Mouse (Mus musculus) layer of hippocampus, adult 11-12 months (tissue): ENCODE measurements around the gene Terf2ip.

ENCODE experiments used
- DNase-seq: peaks from one replicate; pipeline ENCODE4 v3.0.0; 2022; ENCODE audit warnings: low spot score

Terf2ip gene

DNA sequence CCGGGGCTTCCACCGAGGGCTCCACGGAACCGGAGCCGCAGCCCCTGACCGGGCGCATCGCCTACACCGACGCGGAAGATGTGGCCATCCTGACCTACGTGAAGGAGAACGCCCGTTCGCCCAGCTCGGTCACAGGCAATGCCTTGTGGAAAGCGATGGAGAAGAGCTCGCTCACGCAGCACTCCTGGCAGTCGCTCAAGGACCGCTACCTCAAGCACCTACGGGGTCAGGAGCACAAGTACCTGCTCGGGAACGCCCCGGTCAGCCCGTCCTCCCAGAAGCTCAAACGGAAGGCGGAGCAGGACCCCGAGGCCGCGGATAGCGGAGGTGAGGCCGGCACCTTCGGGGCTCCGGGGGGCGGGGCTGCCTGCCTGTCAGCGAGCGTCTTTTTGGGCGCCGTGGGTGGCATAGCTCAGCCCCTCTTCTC is 631 bp downstream of the Terf2ip start:
- peak; percentile 35 for DNase-seq

- no peak for DNase-seq
Observed at GRCm38 (mm10) chr8:112014936-112015335, 3.7 kb downstream of the Terf2ip start, which contains the start of gene Gm6793. Gm6793 (minus strand) TSS chr8:112015036.

DNA sequence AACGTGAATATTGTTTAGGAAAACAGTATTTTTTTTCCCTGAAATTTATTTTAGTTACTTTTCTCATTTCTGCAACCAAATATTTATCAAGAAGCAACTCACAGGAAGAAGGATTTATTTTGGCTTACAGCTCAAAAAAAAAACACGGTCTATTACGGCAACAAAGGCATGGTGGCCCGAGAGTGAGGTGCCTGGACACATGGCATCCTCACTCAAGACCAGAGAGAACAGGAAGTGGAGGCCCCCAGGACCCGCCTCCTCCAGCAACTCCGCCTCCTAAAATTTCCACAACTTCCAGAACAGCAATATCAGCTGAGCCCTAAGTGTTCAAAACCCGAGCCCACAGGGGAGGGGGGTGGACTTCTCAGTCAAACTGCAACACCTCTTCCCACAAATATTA is 18.3 kb downstream of the Terf2ip start:
- DNase-seq: no peak

GRCm38 (mm10) chr8:112030663-112031062 is 19.5 kb downstream of the Terf2ip start:
- DNase-seq: no peak

DNA sequence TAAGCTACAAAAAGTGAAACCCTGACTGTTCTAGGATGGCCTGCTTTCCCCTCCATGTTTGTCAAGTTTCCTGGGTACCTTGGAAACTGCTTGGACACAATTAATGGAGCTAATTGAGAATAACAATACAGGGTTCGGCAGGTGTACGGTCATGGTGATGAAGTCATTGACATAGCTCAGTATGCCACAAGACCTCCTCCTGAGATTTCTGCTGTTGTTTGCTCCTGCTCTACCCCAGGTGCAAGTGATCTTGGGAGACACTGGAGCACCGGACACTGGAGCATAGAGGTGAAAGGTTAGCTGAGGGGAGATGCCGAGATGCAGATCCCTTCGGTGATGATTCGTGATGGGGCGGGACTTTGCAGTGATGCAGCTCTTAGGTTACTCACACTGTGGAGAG is 21.9 kb downstream of the Terf2ip start:
- DNase-seq: no peak

GRCm38 (mm10) chr8:112034603-112035002 is 23.4 kb downstream of the Terf2ip start:
- peak; percentile 25 for DNase-seq

DNA sequence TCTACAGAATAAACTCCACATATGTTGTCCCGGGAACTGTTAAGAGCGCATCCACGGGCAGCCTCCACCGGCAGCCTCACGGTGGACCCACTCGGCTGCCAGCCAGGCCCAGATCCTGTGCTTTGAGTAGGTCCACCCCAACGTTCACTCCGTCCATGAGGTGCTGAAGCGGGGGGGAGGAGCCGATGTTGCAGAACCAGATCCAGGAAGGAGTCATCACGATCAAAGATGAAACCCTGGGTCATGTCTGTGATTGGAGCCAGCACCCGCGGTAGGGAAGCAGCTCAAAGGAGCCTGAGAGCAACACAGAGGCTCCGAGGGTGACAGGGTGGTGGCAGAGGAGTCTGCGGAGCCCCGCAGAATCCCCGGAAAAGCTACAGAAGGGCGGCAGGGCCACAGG is 26.3 kb downstream of the Terf2ip start:
- DNase-seq: no peak

DNA sequence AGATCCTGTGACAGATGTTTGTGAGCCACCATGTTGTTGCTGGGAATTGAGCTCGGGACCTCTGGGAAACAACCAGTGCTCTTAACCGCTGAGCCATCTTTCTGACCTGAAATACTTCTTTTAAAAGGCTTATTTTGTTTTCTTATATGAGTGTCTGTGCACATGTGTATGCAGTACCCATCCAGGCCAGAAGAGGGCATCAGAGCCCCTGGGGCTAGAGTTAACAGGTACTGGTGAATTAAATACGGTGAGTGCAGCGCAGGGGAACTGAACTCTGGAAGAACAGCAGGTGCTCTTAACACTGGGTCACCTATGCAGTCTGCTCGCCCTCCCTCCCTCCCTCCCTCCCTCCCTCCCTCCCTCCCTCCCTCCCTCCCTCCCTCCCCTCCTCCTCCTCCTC is 34.0 kb downstream of the Terf2ip start:
- DNase-seq: no peak

DNA sequence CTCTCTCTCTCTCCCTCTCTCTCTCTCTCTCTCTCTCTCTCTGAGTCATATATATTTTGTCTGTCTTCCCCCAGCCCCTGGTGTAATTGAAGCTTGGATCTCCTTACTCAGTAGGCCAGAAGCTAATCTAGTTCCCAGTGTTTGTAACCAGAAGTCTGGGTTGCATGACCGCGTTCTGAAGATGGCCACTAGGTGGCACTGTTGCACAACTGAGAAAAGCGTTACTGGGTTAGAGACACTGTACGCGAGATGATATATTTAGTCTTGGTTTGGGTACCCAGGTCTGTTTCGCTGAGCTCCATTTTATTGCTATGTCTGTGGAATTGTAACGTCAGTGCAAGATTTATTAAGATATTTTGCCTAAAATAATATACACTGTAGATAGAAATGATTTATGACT is 34.7 kb downstream of the Terf2ip start:
- peak; percentile 86 for DNase-seq

DNA sequence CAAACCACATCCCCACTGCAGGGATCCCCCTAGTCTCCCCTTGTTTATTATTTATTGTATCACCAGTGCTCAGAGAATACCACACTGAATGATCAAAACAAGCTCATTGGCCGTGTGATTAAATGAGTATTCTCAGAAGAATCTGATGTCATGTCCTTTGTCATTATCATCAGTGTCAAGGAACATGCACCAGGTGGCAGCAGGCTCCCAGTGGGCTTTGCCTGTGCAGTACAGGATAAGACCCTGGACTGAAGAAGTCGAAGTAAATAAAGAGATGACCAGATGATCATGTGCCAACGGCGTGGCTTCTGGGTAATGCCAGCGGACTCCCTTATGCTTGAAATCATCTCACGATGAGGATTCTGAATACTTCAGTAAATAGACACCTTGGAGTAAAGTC is 37.1 kb downstream of the Terf2ip start:
- DNase-seq: no peak

- no peak for DNase-seq
Observed at GRCm38 (mm10) chr8:112049984-112050383, 38.8 kb downstream of the Terf2ip start.

DNA sequence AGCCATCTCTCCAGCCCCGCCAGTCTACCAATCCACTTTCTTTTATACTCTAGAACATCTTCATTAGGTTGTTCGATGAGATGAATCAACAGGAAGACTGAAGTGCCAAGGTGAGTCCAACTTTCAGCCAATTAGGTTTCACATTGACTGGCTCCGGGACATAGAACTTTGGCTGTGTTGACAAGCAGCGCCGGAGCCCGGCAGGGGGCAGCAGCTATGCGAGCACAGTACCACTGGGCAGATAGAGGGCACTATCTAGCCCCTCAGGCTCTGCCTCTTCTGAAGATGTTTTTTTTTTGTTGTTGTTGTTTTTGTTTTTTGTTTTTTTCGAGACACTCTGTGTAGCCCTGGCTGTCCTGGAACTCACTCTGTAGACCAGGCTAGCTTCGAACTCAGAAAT is 40.3 kb downstream of the Terf2ip start:
- no peak for DNase-seq

GRCm38 (mm10) chr8:112054456-112054855 is 43.3 kb downstream of the Terf2ip start:
- no peak for DNase-seq

DNA sequence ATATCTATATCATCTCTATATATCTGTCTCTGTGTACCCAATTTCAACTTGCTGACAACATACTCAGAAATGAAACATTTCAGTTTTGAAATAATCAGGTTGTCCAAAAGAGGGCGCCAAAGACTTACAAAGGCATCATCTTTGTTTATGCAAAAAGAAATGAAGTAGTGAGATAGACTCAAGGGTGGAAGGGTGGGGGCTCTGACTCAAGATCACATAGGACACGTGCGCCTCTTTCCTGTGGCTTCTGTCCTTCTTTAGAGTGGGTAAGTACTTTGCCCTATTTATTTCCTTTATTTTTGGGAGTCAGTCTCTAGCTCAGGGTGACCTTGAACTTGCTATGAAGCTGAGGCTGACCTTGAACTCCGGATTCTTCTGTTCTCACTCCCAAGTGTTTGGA is 50.2 kb downstream of the Terf2ip start:
- peak; percentile 62 for DNase-seq
